Mouse (Mus musculus) cortical plate, adult 2 months (tissue): ENCODE results near the gene Gne.

Source experiments
- CTCF ChIP-seq: fragments of 200-500 bp; IDR thresholded peaks from 2 replicates; pipeline ENCODE4 v1.5.1; 2011; ENCODE audit warnings: mild to moderate bottlenecking, control low read depth, low read length; ENCODE audit not compliant: insufficient read depth; ENCODE audit errors: extremely low read depth
- POLR2A ChIP-seq: fragments of 200-500 bp; IDR thresholded peaks from 2 replicates; pipeline ENCODE4 v1.6.1; 2011; ENCODE audit warnings: mild to moderate bottlenecking, low read length, control low read depth; ENCODE audit not compliant: insufficient read depth; ENCODE audit errors: extremely low read depth

- TF ChIP-seq CTCF (no peak), POLR2A (no peak)
These were observed 8.4 kb upstream of the Gne start for GRCm38 (mm10) chr4:44092359-44092758.
